ENCODE assay signal across 10 mouse cellular contexts in the genomic region with DNA sequence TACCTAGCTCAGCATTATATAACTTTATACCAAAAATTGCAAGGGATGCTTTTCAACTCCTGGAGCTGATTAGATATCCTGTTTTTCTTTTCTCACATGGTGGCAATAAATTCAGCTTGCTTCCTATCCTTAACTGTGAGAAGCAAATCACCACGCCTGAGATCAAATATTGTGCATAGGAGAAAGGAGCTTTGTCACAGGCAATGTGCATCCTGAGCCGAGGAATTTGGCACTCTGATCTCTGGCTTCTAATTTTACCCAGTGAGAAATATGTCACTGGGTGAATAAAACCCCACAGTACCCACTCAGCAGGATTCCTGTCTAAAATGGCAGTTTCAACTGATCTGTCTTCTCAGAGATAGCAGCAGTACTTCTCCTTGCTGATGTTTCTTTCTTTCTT.
"Had no signal": no experiment of that assay in that cellular context is flagged by ENCODE, and none has a peak within 500 bp of the region (broad histone marks: within the 10 kb centered on the region; RNA-seq: fewer than 3 reads in every experiment).

No protein-coding gene starts in this region.

- DNase-seq: liver, postnatal 0 days; lung, adult 2 months; lung, postnatal 14 days; lung, postnatal 4 days; midbrain, embryonic 14.5 days; retina, postnatal 1 day; spleen, adult 18-20 months; thymus, adult 18-20 months; thymus, postnatal 14 days; thymus, postnatal 36 days had no signal
